Mouse (Mus musculus) thymus, postnatal 25 days (tissue): ENCODE measurements around the gene Tpst2.

Experiments
- DNase-seq: peaks from one replicate; pipeline ENCODE4 v3.0.0; 2022

Tpst2 gene

DNA sequence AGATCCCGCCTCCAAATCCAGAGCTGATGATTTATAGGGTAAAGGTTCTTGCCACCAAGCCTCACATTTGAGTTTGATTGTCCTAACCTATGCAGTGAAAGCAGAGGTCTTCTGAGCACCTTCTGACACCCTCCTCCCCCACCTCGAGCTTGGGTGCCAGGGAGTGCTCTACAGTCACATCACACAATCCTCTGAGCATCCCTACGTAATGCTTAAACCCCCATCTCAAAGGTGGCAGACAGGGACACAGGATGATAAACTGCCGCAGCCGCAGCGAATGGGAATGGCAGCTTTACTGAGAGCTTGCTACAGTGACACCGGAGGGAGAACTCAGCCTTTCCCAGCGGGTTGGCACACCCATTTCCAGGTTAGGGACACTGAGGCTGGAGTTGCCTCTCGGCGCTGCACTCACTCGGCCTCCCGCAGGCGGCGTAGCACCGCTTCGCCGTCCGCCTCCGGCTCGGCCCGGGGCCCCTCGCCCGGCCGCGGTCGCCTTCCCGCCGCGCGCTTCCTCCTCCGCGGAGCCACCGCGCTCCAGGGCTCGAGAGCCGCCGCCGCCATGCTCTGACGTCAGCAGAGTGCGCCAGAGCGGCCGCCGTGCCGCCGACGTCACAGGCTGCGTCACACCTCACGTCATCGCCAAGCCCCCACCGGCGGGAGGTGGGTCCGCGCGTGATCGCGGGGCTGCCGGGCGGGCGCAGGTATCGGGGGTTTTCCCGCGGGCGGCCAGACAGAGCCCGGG is 66.1 kb downstream of the Tpst2 start, which contains the start of the genes Srrd and Hps4:
Gene Srrd (minus strand): TSS at position 578 of the 742 bp plus-strand sequence.
Gene Hps4 (plus strand): TSS at position 621 of the 742 bp plus-strand sequence.
- peak; percentile 89 for DNase-seq

- DNase-seq, result no peak
Measured at GRCm38 (mm10) chr5:112343205-112343595, 66.7 kb downstream of the Tpst2 start.

DNA sequence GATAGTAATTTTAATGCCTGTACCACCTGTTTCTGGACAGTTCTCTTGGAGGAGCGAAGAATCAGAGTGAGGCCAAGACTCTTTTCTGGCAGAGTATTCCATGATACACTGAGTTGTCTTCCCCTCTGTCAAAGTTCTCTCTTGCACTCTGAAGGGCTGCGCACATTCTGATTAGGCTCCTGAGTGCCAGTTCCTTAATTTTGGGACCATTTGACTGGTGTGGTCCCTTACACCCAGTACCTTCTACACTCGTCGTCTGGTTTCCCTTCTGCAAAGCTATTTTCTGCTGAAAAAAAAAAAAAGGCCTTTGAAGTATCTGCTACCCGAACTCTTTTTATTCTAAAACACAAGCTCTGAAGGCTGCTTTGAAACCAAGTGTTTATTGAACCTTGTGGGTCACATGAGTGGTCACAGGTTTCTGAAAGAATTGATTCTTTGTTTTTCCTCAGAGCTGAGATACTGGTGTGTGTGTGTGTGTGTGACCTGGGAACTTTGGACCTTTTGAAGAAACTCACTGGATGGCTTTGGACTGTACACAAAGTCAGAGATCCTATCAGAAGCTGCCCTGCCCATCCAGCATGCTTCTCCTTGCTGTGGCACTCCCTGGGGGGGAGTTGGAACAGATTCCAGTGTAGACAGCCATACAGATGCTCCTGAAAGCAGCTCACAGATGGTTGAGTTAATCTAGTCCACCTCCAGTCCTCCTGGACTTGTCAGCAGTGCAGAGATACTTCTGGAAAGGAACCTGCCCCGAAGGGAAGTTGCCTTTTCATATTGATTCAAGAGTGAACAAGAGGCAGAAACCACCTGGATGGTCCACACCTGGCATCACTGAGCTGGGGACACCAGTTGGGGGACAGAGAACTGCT is 67.8 kb downstream of the Tpst2 start:
- no peak for DNase-seq

DNA sequence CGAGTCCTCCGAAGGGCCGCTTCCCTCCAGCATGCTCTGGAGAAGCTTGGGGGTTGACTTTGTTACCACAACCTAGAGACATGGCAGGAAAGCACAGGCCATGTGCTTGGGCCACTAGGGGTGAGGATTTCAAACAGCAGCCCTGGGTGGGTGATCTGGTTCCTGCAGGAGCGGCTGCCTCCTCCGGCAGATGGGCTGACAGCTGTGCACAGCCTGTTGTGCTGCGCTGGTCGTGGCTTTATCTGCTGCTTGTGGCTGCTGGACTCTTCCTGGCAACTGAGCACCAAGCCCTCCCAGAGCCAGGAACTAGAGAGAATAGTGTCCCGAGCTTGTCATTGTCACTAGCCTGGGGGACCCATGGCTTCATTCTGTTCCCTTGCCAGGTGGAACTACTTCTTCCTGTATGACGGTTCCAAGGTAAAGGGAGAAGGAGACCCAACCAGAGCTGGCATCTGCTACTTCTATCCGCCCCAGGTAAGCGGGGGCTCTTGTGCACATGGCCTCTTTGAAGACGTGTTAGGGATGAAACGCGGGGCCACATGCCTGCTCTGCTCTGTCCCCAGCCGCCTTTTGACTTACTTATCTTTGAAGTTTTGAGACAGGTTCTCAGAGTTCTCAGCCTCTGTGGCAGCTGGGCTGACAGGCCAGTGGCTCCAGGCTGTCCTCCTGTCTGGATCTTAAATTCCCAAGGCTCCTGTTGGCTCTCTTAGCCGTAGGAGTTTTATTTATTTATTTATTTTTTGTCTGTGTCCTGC is 69.9 kb downstream of the Tpst2 start:
- no peak for DNase-seq

- no peak for DNase-seq
Measured at GRCm38 (mm10) chr5:112349169-112349568, 72.7 kb downstream of the Tpst2 start.

GRCm38 (mm10) chr5:112355493-112355892 is 79.0 kb downstream of the Tpst2 start:
- DNase-seq, result no peak

DNA sequence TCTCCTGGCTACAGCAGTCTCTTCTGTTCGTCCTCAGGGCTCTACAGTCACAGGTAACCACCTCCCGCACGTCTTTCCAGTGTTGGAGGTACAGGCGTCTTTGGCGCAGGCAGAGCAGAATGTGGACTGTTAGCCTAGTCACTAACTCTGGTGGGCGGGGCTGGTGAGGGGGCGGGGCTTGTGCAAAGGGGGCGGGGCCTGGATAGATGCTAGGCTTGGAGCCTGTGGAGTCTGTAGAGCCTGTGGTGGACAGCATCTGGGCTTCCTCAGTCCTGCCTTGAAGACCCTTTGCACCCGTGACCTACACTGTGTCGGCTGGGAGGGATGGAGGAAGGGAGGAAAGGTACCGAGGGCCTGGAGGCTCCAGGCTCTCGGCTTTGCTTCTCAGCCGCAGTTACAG is 79.4 kb downstream of the Tpst2 start, which contains the start of gene Gm6583:
Gene Gm6583 (minus strand): TSS at position 124 of the 400 bp plus-strand sequence.
- no peak for DNase-seq

GRCm38 (mm10) chr5:112356322-112356721 is 79.8 kb downstream of the Tpst2 start:
- no peak for DNase-seq

- DNase-seq, result no peak
Measured at GRCm38 (mm10) chr5:112359520-112359919, 83.0 kb downstream of the Tpst2 start.

DNA sequence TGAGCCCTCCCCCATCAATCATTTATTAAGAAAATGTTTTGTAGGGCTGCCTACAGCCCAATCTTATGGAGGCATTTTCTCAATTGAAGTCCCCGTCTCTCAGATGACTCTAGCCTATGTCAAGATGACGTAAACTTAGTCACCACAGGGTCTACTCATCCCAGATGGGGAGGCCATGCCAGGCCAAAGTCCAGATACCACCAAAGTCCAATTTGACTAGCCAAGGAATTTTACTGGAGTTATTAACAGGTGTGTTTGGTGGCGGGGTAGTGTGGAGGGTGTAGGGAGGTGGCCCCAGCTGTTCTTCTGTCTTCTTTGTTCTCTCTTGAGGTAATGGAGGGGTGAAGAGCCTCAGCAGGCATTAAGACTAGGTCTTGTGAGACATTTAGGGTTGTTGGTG is 83.6 kb downstream of the Tpst2 start:
- no peak for DNase-seq

- no peak for DNase-seq
Measured at GRCm38 (mm10) chr5:112364184-112364797, 87.8 kb downstream of the Tpst2 start.
